Mouse (Mus musculus): ENCODE measurements around the gene Olfr686.

The Olfr686 gene

GRCm38 (mm10) chr7:105207385-105207784, at the start of gene Olfr686:
Olfr686 (minus strand) TSS chr7:105207485.
- no peak for DNase-seq

GRCm38 (mm10) chr7:105256656-105257055, 49.4 kb upstream of the Olfr686 start:
- no peak for DNase-seq

- no peak for DNase-seq
Measured at GRCm38 (mm10) chr7:105248197-105248596, 40.9 kb upstream of the Olfr686 start.

GRCm38 (mm10) chr7:105247671-105248070, 40.4 kb upstream of the Olfr686 start:
- DNase-seq, result no peak

DNA sequence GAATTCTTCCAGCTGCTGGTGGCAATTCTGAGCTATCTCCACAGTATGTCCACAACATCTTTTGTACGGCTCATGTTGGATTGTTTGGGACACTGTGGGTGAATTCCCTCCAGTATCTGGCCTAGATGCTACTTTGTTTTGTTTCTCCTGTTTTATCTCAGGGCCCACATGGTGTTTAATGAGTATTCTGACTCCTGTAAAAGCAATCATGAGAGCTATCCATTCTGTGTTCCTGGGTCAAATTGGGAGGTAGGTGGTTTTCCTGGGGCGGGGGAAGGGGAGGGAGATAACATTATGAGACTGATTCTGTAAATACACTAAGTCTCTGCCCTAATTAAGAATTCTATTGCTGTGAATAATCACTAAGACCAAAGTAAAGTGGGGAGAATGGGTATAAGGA, 22.1 kb upstream of the Olfr686 start:
- DNase-seq, result no peak

DNA sequence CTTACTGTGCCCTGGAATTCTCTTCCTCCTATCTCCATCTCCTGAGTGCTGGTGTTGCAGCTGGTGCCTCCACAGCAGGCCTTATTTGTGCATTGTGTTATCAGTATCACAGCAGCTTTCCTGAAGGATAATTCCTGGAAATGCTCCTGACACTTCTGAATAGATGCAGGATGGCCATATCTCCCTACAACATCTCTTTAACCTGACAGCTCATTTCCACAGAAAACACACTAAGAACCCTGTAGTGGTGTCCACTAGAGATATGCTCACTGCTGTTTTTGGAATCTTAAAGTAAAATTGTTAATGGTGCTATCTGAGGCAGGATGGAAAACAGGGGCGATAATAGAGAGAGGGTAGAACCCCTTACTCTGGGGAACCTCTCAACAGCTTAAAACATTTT, 20.9 kb upstream of the Olfr686 start:
- no peak for DNase-seq

DNA sequence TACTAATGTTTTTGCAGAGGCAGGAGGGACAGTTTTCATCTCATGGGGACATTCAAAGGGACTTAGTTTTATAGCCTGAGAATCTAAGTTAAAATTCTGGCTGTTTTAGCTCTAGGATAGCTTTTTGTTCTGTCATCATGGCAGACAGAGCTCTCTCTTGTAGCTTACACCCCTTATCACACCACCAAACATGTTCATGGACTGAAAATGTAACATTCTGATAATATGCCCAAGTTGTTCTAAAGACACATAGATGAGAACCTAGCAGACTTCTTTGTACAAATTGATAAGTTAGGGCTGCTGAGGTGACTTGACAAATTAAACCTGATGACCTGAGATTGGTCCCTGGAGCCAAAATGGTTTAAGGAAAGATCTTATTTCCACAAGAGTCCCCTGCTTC, 19.4 kb upstream of the Olfr686 start:
- no peak for DNase-seq

DNA sequence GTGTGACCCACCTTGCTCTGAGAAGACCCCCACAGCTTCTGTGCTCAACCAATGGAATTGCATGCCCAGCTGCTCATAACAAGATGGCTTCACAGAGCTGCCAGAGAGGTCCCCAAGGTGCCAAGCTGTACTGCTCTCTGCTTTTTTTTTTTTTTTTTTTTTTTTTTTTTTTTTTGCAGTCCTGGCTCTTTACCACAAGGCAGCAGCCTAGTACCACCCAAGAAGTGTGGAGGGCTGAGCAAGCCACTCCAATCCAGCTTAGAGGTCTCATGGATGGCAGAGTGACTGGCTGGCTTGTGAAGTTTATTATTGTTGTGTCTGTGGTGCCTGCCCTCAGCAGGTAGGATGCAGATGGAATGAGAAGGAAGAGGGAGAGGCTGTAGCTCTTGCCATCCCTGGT, 18.8 kb upstream of the Olfr686 start:
- DNase-seq, result no peak

GRCm38 (mm10) chr7:105218281-105218680, 11.0 kb upstream of the Olfr686 start:
- no peak for DNase-seq

DNA sequence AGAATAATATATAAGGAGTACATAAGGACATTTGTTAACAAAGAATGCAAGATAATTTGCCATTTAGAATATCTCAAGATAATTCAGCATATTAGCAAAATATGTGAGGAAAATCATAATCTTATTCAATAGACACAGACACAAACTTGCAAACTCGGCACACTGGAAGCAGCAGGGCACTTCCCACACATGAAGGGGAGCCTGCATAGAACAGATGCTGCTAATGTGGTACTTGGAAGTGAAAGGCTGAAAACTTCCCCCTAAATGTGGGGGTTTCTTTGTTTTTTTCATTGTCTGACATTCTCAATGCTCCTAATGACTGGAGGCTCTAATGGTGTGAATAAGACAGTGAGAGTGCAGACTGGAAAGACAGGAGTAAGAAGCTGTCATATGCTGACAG, 7.5 kb upstream of the Olfr686 start:
- no peak for DNase-seq

DNA sequence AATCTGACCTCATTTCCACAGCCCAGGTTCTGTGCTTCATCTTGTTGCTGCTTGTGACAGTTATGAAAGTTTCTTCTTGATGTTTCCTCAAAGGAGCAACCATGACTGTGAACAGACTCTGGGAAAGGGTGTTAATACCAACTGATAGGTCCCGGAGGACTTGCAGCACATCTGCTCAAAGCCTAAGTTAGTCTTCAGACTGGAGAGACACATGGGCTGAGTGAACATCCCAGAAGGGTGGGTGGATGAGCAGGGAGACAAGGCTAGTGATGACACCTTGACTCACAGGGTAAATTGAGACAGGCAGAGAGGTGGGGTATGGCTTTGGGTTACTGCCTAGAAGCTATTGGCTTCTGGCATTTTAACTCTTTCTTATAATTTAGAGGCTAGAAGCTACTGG, 21.4 kb downstream of the Olfr686 start, which contains the start of gene Olfr685:
Gene Olfr685, minus strand, starts transcription at position 101 of the 400 bp plus-strand sequence.
- DNase-seq, result no peak

DNA sequence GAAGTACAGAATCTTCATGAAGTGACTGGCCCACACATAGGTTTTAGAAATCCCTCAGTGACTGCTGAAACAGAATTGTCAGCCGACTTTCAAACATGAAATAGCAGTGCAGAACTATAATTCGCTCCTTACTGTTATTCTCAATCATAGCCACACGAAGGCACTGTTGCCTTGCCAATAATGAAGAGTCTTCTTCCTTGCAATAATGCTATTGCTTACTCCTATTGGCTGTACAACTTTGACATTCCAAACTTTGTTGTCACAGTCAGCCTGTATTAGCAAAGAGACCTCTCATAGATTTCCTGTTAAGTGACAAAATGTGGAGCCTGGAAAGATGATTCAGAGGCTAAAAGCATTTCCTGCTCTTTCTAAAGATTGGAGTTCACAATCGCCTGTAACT, 36.5 kb downstream of the Olfr686 start:
- no peak for DNase-seq

GRCm38 (mm10) chr7:105163553-105163952, 43.7 kb downstream of the Olfr686 start, which contains the start of gene Olfr684:
Olfr684 (minus strand) TSS chr7:105163653.
- DNase-seq, result no peak
